Mouse (Mus musculus) pancreas, adult 10 weeks (tissue): ENCODE results near the gene B830017H08Rik. TPM values are rescaled to one million over a fixed set of nuclear protein-coding genes. Genes with fewer than 3 reads are reported as not detected.

Experiments
- polyA plus RNA-seq: library from polyadenylated mRNA; stranded (reverse); fragments of 350-450 nt; fragmentation: Illumina TruSeq; extraction: RNeasy Lipid Tissue Mini Kit (QIAGEN cat#74804); gene quantifications from one replicate; pipeline ENCODE4 v1.2.3, GENCODE M21; 2015; ENCODE audit warnings: low read depth, low replicate concordance; ENCODE audit not compliant: insufficient read depth

B830017H08Rik gene
- polyA plus RNA-seq: 4.5 TPM

GRCm38 (mm10) chr16:17832821-17833220 lies at the start of gene B830017H08Rik:
TSS of gene B830017H08Rik (plus strand) at chr16:17833121.

GRCm38 (mm10) chr16:17796971-17797811 lies 35.7 kb upstream of the B830017H08Rik start, which contains the start of gene Scarf2:
TSS of gene Scarf2 (plus strand) at chr16:17797282.

GRCm38 (mm10) chr16:17838051-17838450 lies 5.1 kb downstream of the B830017H08Rik start, which contains the start of gene Car15:
TSS of gene Car15 (minus strand) at chr16:17838364.

Other genes starting within 250 kb of the B830017H08Rik start
- gene Slc7a4, start 249.9 kb upstream of the B830017H08Rik start, polyA plus RNA-seq: 13.4 TPM
- gene Smpd4, start 213.8 kb upstream of the B830017H08Rik start, polyA plus RNA-seq: 5.9 TPM
- gene Ccdc74a, start 186.7 kb upstream of the B830017H08Rik start, polyA plus RNA-seq: not detected
- gene Med15, start 100.2 kb upstream of the B830017H08Rik start, polyA plus RNA-seq: 16.9 TPM
- gene Klhl22, start 73.5 kb upstream of the B830017H08Rik start, polyA plus RNA-seq: 11.5 TPM
- 5.3 TPM for gene Scarf2, start 35.8 kb upstream of the B830017H08Rik start, polyA plus RNA-seq
- 17.0 TPM for gene Car15, start 5.2 kb downstream of the B830017H08Rik start, polyA plus RNA-seq
- 0.96 TPM for gene Gm20518, start 58.5 kb downstream of the B830017H08Rik start, polyA plus RNA-seq
- not detected for gene Tssk1, start 61.1 kb downstream of the B830017H08Rik start, polyA plus RNA-seq
- gene Dgcr2, start 65.4 kb downstream of the B830017H08Rik start, polyA plus RNA-seq: 14.2 TPM
- gene Tssk2, start 65.5 kb downstream of the B830017H08Rik start, polyA plus RNA-seq: not detected
- 8.3 TPM for gene Ess2, start 78.2 kb downstream of the B830017H08Rik start, polyA plus RNA-seq
- gene Gsc2, start 81.9 kb downstream of the B830017H08Rik start, polyA plus RNA-seq: not detected
- gene Slc25a1, start 95.1 kb downstream of the B830017H08Rik start, polyA plus RNA-seq: 21.8 TPM
- not detected for gene Vpreb2, start 147.3 kb downstream of the B830017H08Rik start, polyA plus RNA-seq
- 22.8 TPM for gene Dgcr6, start 219.7 kb downstream of the B830017H08Rik start, polyA plus RNA-seq